Mouse (Mus musculus): Measurements from ENCODE around the gene Rnpepl1. TPM values are rescaled to one million over a fixed set of nuclear protein-coding genes. Genes with fewer than 3 reads are reported as not detected.
"Not testable (repeated sequence)": the region's sequence is repeated elsewhere in the genome, so short reads cannot be mapped to it uniquely, and the experiment has no call there.

The Rnpepl1 gene
- polyA plus RNA-seq, 1 experiment from 2014 or later: 19.6 TPM

DNA sequence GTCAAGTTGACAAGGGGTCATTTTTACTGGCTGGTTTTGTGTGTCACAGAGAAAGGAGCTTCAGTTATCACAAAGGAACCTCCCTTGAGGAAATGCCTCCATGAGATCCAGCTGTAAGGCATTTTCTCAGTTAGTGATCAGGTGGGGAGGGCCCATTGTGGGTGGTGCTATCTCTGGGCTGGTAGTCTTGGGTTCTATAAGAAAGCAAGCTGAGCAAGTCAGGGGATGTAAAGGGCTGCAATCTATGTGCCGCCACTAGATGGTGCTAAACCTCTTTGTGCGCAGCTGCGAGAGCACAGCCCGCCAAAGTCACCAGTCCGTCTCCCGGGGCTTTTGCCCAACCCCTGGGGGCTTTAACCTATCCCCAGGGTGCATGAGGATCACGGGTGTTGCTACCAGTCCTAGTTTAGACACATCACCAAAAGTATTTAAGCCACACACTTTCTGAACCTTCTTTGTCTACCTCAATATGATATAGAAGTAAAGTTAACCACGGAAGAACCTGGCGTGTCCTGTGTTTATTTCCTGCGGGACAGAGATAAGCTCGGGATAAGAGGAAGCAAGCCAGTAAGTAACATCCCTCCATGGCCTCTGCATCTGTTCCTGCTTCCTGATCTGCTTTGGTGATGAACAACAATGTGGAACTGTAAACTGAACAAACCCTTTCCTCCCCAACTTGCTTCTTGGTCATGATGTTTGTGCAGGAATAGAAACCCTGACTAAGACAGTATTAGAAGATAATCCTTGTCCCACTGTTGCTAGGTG, 46.2 kb downstream of the Rnpepl1 start:
- not testable (repeated sequence) for H3K9me3 ChIP-seq (ENCODE audit: control insufficient read depth, low read length); H3K27me3 ChIP-seq (ENCODE audit: control insufficient read depth, insufficient read depth, low read length); H3K9ac ChIP-seq (ENCODE audit: low read length); H3K4me1 ChIP-seq (ENCODE audit: control insufficient read depth, insufficient read depth, low read length); ATAC-seq (ENCODE audit: insufficient number of reproducible peaks, low FRiP score, low TSS enrichment, low read depth); H3K4me3 ChIP-seq (ENCODE audit: low read depth, low read length); H3K27ac ChIP-seq (replicated peaks; ENCODE audit: low read depth, low read length); DNase-seq (ENCODE audit: low spot score); H3K36me3 ChIP-seq (ENCODE audit: control insufficient read depth, insufficient read depth, low read length)
- peak overlapping the region; percentile 22; the same call in 1 of the 2 replicates for H3K4me2 ChIP-seq (ENCODE audit: low read depth, severe bottlenecking)
- WGBS: 12% methylated on average over 11 of the region's 11 CpGs

DNA sequence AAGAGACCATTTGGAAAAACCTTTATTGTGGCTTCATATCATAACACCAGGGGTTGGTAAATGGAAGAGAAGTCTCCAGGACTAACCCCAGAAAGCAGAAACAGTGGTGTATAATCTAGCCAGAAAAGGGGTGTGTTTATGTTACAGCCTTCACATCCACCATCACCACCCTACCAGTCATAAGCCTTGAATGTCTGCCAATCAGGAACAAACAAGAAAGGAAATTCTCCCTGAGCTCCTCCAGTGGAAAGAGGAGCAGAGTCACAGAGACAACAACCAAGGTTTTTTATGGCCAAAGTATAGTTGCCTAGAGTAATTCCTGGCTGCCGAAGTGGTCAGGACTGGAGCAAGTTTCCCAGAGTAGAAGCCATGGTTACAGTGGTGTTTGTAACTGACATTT, 48.4 kb downstream of the Rnpepl1 start:
- Histone ChIP-seq H3K27ac (replicated peaks; ENCODE audit: low read depth, low read length) (no peak overlapping the region), H3K4me3 (ENCODE audit: low read depth, low read length) (no peak overlapping the region), H3K9me3 (ENCODE audit: control insufficient read depth, low read length) (no peaks in the 10 kb centered on the region), H3K4me1 (ENCODE audit: control insufficient read depth, insufficient read depth, low read length) (no peaks in the 10 kb centered on the region), H3K4me2 (ENCODE audit: low read depth, severe bottlenecking) (no peak overlapping the region), H3K9ac (ENCODE audit: low read length) (no peak overlapping the region), H3K36me3 (ENCODE audit: control insufficient read depth, insufficient read depth, low read length) (no peaks in the 10 kb centered on the region), H3K27me3 (ENCODE audit: control insufficient read depth, insufficient read depth, low read length) (no peaks in the 10 kb centered on the region)
- 88% methylated on average over 1 of the region's 1 CpGs for WGBS
- ATAC-seq (ENCODE audit: insufficient number of reproducible peaks, low FRiP score, low TSS enrichment, low read depth) (no peak), DNase-seq (ENCODE audit: low spot score) (no peak)

DNA sequence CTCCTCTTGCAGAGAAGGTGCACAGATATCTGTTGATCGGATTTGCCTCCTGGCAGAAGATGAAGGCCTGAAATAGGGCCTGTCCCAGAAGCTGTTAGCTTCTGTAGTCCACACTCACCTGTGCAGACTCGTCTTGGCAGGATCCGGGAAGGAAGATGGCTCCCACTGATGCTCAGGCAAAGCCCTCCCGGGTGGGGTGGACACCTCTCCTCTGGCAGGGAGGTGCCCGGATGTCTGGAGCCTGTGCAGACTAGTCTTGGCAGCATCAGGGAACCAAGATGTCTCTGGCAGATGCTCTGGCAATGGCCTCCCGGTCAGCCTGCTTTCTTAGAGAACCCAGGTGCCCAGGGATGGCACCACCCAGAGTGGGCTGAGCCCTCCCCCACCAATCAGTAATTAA, 60.2 kb downstream of the Rnpepl1 start:
- not testable (repeated sequence) for DNase-seq (ENCODE audit: low spot score); H3K4me1 ChIP-seq (ENCODE audit: control insufficient read depth, insufficient read depth, low read length); ATAC-seq (ENCODE audit: insufficient number of reproducible peaks, low FRiP score, low TSS enrichment, low read depth); H3K27me3 ChIP-seq (ENCODE audit: control insufficient read depth, insufficient read depth, low read length); H3K9ac ChIP-seq (ENCODE audit: low read length); H3K4me2 ChIP-seq (ENCODE audit: low read depth, severe bottlenecking); H3K27ac ChIP-seq (replicated peaks; ENCODE audit: low read depth, low read length); H3K4me3 ChIP-seq (ENCODE audit: low read depth, low read length); H3K36me3 ChIP-seq (ENCODE audit: control insufficient read depth, insufficient read depth, low read length); H3K9me3 ChIP-seq (ENCODE audit: control insufficient read depth, low read length)
- 84% methylated on average over 6 of the region's 6 CpGs for WGBS

DNA sequence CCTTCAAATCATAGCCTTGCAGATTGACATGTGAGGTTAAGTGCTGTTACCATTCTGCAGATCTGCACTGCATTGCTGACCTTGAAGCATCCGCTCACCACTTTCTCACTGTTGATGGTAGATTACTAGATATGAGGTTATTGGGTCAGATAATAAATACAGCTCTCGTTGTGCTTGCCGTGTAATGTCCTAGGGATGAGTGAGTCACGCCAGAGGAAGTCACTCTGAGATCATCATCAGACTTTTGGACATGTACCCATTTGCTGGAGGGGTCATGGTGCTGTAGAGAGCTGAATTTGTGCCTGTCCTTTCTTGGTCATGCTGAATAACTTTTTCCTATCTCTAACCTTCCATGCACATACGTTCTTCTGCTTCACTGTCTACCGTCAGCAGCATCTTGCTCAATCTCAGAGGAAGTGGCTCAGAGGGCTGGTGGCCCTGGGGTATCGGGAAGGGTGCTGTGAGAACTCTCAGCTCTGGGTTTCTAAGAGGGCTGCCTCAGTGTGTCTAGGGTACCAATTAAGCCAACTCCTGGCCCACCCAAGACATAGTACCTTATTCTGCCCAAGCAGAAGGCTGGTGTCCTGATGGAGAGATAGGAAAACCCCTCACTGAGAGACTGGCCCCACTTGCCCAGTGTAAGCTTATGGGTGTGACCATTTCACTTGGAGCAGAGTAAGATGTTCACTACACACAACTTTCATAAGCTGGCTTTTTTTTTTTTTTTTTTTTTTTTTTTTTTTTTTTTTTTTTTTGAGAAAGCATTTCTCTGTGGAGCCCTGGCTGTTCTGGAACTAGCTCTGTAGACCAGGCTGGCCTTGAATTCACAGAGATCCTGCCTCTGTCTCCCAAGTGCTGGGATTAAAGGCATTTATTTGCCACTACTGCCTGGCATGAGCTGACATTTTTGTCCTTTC, 61.6 kb downstream of the Rnpepl1 start:
- H3K9ac ChIP-seq (ENCODE audit: low read length): no peak overlapping the region
- no peak overlapping the region for H3K4me3 ChIP-seq (ENCODE audit: low read depth, low read length)
- H3K4me2 ChIP-seq (ENCODE audit: low read depth, severe bottlenecking): no peak overlapping the region
- DNase-seq (ENCODE audit: low spot score): no peak
- ATAC-seq (ENCODE audit: insufficient number of reproducible peaks, low FRiP score, low TSS enrichment, low read depth): no peak
- no peaks in the 10 kb centered on the region for H3K9me3 ChIP-seq (ENCODE audit: control insufficient read depth, low read length)
- no peak overlapping the region for H3K27ac ChIP-seq (replicated peaks; ENCODE audit: low read depth, low read length)
- no peaks in the 10 kb centered on the region for H3K27me3 ChIP-seq (ENCODE audit: control insufficient read depth, insufficient read depth, low read length)
- no peaks in the 10 kb centered on the region for H3K36me3 ChIP-seq (ENCODE audit: control insufficient read depth, insufficient read depth, low read length)
- no peaks in the 10 kb centered on the region for H3K4me1 ChIP-seq (ENCODE audit: control insufficient read depth, insufficient read depth, low read length)
- WGBS: 90% methylated on average over 7 of the region's 7 CpGs

DNA sequence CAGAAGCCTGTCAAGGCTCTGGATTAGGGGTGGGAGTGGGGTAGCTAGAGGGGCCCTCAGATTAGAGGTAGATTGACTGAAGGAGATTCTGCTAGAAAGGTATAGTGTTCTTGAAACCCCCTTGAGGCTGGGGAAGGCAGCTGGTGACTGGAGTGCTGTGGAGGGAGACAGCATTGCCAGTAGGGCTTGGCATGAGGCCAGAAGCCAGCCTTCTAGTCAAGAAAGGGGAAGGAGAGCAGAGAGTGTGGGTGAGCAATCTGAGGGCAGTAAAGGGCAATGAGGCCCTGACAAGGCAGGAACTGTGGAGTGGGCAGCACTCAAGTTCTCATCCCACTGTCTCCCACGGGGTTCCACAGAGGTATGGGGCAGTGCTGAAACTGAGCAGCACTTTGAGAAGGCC, 62.3 kb downstream of the Rnpepl1 start:
- H3K4me3 ChIP-seq (ENCODE audit: low read depth, low read length): no peak overlapping the region
- H3K36me3 ChIP-seq (ENCODE audit: control insufficient read depth, insufficient read depth, low read length): no peaks in the 10 kb centered on the region
- no peaks in the 10 kb centered on the region for H3K27me3 ChIP-seq (ENCODE audit: control insufficient read depth, insufficient read depth, low read length)
- no peak overlapping the region for H3K4me2 ChIP-seq (ENCODE audit: low read depth, severe bottlenecking)
- WGBS: 94% methylated on average over 1 of the region's 1 CpGs
- no peaks in the 10 kb centered on the region for H3K9me3 ChIP-seq (ENCODE audit: control insufficient read depth, low read length)
- DNase-seq (ENCODE audit: low spot score): no peak
- H3K27ac ChIP-seq (replicated peaks; ENCODE audit: low read depth, low read length): no peak overlapping the region
- no peak overlapping the region for H3K9ac ChIP-seq (ENCODE audit: low read length)
- no peak for ATAC-seq (ENCODE audit: insufficient number of reproducible peaks, low FRiP score, low TSS enrichment, low read depth)
- no peaks in the 10 kb centered on the region for H3K4me1 ChIP-seq (ENCODE audit: control insufficient read depth, insufficient read depth, low read length)

Other genes with a start within 250 kb of the Rnpepl1 start
- 51.7 and 56.6 TPM in 2 replicates for gene Gpc1, start 79.1 kb upstream of the Rnpepl1 start, polyA plus RNA-seq (2014; fragmentation: Nextera tagmentation; extraction: Ambion mirVana)
- gene Ankmy1, start 7.9 kb upstream of the Rnpepl1 start, polyA plus RNA-seq (2014; fragmentation: Nextera tagmentation; extraction: Ambion mirVana): 0.47 and 0.92 TPM in 2 replicates
- 7.9 and 10.1 TPM in 2 replicates for gene Dusp28, start 3.8 kb upstream of the Rnpepl1 start, polyA plus RNA-seq (2014; fragmentation: Nextera tagmentation; extraction: Ambion mirVana)
- 31.9 and 36.5 TPM in 2 replicates for gene Capn10, start 23.6 kb downstream of the Rnpepl1 start, polyA plus RNA-seq (2014; fragmentation: Nextera tagmentation; extraction: Ambion mirVana)
- 0.20 and 0.44 TPM in 2 replicates for gene Gpr35, start 40.1 kb downstream of the Rnpepl1 start, polyA plus RNA-seq (2014; fragmentation: Nextera tagmentation; extraction: Ambion mirVana)
- not detected in 2 replicates for gene Aqp12, start 95.6 kb downstream of the Rnpepl1 start, polyA plus RNA-seq (2014; fragmentation: Nextera tagmentation; extraction: Ambion mirVana)
- 7.3 and 8.0 TPM in 2 replicates for gene Kif1a, start 191.2 kb downstream of the Rnpepl1 start, polyA plus RNA-seq (2014; fragmentation: Nextera tagmentation; extraction: Ambion mirVana)
- not detected in 2 replicates for gene Agxt, start 224.5 kb downstream of the Rnpepl1 start, polyA plus RNA-seq (2014; fragmentation: Nextera tagmentation; extraction: Ambion mirVana)

Data from limb, embryonic 11.5 days (tissue).